ENCODE assay signal across 8 mouse cellular contexts in the genomic region with DNA sequence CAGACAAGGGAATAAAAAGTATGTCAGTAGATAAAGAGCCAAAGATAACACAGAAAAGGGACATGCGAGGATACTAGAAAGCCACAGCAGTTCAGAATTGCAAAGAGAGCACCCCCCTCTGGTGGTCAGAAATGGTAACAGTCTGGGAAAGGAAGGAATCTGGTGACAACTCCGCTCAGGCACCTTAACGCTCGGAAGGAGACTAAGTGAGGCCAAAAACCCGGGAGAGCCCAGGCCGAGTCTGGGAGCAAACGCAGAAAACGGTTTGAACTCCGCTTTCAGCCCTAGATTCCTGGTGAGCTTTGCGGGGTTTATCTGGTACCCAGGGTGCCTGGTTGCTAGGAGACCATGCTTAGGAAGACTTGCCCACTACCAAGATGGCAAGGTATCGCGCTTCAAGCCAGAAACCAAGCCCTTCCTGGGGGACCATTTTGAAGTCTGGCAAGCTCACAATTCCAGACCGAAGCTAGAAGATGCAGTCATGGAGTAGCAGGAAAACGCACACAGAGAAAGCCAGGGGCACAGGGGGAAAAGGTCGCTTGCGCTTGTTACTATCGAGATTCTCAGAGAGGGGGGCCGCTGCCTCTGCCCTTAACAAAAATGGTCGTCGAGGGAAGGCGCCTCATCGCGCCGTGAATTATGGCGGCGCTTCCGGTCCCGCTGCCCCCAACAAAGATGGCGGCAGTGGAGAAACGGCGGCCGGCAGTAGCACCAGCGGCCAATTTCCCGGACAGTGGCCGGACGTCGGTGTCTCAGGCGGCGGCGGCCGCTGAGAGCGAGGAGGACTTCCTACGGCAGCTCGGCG. TPM values are rescaled to one million over a fixed set of nuclear protein-coding genes. Genes with fewer than 3 reads are reported as not detected.
DNase-seq lines count a peak whose midpoint lies in the region; ATAC-seq and TF ChIP-seq lines count a peak whose summit lies in the region.

A gene (plus strand): TSS at position 599 of the 805 bp plus-strand sequence.

- peak within 1 kb of the TSS; percentile 97 for H3K4me3 ChIP-seq in embryonic facial prominence, embryonic 13.5 days
- peak within 1 kb of the TSS; percentile 82 for H3K4me3 ChIP-seq in heart, adult 2 months
- peak within 1 kb of the TSS; percentile 93 for H3K4me3 ChIP-seq in limb, embryonic 13.5 days
- peak within 1 kb of the TSS; percentile 90 for H3K4me3 ChIP-seq in midbrain, embryonic 16.5 days (ENCODE audit: low read depth, low read length)

- intact Hi-C loops in heart, adult 2 months (cut with DNase I) = loop anchor here (1.0 to 10.0 kb wide), 3 partner anchors 12 to 914 kb away; a partner anchor contains a TSS

- peaks cover 13% of the 10 kb centered on the region for H3K4me1 ChIP-seq in embryonic facial prominence, embryonic 13.5 days
- peaks cover 5% of the 10 kb centered on the region; the same call in 1 of the 2 replicates for H3K4me1 ChIP-seq in heart, adult 2 months (ENCODE audit: control insufficient read depth, insufficient read depth, low read length)
- H3K4me1 ChIP-seq in limb, embryonic 13.5 days = peaks cover 19% of the 10 kb centered on the region
- H3K4me1 ChIP-seq in midbrain, embryonic 16.5 days (ENCODE audit: control insufficient read depth, insufficient read depth, low read length) = peaks cover 20% of the 10 kb centered on the region

- under 1% methylated on average over 45 of the region's 45 CpGs for WGBS in embryonic facial prominence, embryonic 13.5 days
- WGBS in heart, adult 2 months = under 1% methylated on average over 45 of the region's 45 CpGs
- under 1% methylated on average over 45 of the region's 45 CpGs for WGBS in limb, embryonic 13.5 days
- under 1% methylated on average over 45 of the region's 45 CpGs for WGBS in midbrain, embryonic 16.5 days

- 0 out of 2 replicates have a peak, but pooled peaks have one; percentile 18 for TF ChIP-seq EP300 in heart, adult 2 months (IDR thresholded peaks at IDR 0.05; ENCODE audit: insufficient read depth, low read depth, low read length)

- no peak for TF ChIP-seq POLR2A in heart, adult 2 months (IDR thresholded peaks at IDR 0.05; ENCODE audit: insufficient read depth, low read depth, low read length)

- peak within 1 kb of the TSS; percentile 96 for H3K4me2 ChIP-seq in embryonic facial prominence, embryonic 13.5 days
- H3K4me2 ChIP-seq in limb, embryonic 13.5 days (replicated peaks) = peak within 1 kb of the TSS; percentile 97
- peak within 1 kb of the TSS; percentile 97 for H3K4me2 ChIP-seq in midbrain, embryonic 16.5 days (ENCODE audit: low read length)

- H3K9me3 ChIP-seq in embryonic facial prominence, embryonic 13.5 days = no peaks in the 10 kb centered on the region
- H3K9me3 ChIP-seq in limb, embryonic 13.5 days = no peaks in the 10 kb centered on the region
- H3K9me3 ChIP-seq in midbrain, embryonic 16.5 days (replicated peaks; ENCODE audit: control insufficient read depth, low read length, poor library complexity, severe bottlenecking) = no peaks in the 10 kb centered on the region

- peak; percentile 90 for DNase-seq in 3134 (ENCODE audit: extremely low read depth, insufficient read length, low spot score)
- DNase-seq in adrenal gland, postnatal 36 days = peak; percentile 89 to 91
- peak; percentile 93 for DNase-seq in heart, adult 2 months
- DNase-seq in kidney, adult 8-10 months = peak; percentile 90
- peak; percentile 87 to 89 for DNase-seq in spleen, postnatal 10 days (ENCODE audit: low spot score in 2 of 2)

- H3K79me2 ChIP-seq in heart, adult 2 months (replicated peaks; ENCODE audit: control insufficient read depth, insufficient read depth, low read length) = no peaks in the 10 kb centered on the region

- H3K27ac ChIP-seq in embryonic facial prominence, embryonic 13.5 days = peak within 1 kb of the TSS; percentile 93
- H3K27ac ChIP-seq in heart, adult 2 months = peak within 1 kb of the TSS; percentile 92
- peak within 1 kb of the TSS; percentile 94 for H3K27ac ChIP-seq in limb, embryonic 13.5 days
- H3K27ac ChIP-seq in midbrain, embryonic 16.5 days (ENCODE audit: low read length) = peak within 1 kb of the TSS; percentile 99

- no peaks in the 10 kb centered on the region; the same call in 1 of the 2 replicates for H3K27me3 ChIP-seq in embryonic facial prominence, embryonic 13.5 days
- no peaks in the 10 kb centered on the region for H3K27me3 ChIP-seq in heart, adult 2 months (ENCODE audit: control insufficient read depth, insufficient read depth, low read length)
- no peaks in the 10 kb centered on the region for H3K27me3 ChIP-seq in limb, embryonic 13.5 days
- no peaks in the 10 kb centered on the region for H3K27me3 ChIP-seq in midbrain, embryonic 16.5 days (ENCODE audit: control insufficient read depth, insufficient read depth, low read depth, low read length)

- peaks cover 18% of the 10 kb centered on the region for H3K36me3 ChIP-seq in embryonic facial prominence, embryonic 13.5 days
- no peaks in the 10 kb centered on the region for H3K36me3 ChIP-seq in heart, adult 2 months (ENCODE audit: control insufficient read depth, insufficient read depth, low read length)
- peaks cover 21% of the 10 kb centered on the region for H3K36me3 ChIP-seq in limb, embryonic 13.5 days
- H3K36me3 ChIP-seq in midbrain, embryonic 16.5 days (ENCODE audit: control insufficient read depth, insufficient read depth, low read length) = peaks cover 3% of the 10 kb centered on the region; the same call in 1 of the 2 replicates

- peak within 1 kb of the TSS; percentile 88 for H3K9ac ChIP-seq in embryonic facial prominence, embryonic 13.5 days
- H3K9ac ChIP-seq in heart, adult 2 months (ENCODE audit: low read depth, low read length) = peak within 1 kb of the TSS; percentile 78
- peak within 1 kb of the TSS; percentile 91 for H3K9ac ChIP-seq in limb, embryonic 13.5 days
- peak within 1 kb of the TSS; percentile 93 for H3K9ac ChIP-seq in midbrain, embryonic 16.5 days (ENCODE audit: low read depth, low read length)

- ATAC-seq in embryonic facial prominence, embryonic 13.5 days (ENCODE audit: insufficient number of reproducible peaks, insufficient read depth, low FRiP score, low TSS enrichment, low read depth) = peak; percentile 65; the same call in 1 of the 2 replicates
- peak; percentile 86 for ATAC-seq in limb, embryonic 13.5 days (ENCODE audit: low FRiP score, low read depth)
- peak; percentile 88 for ATAC-seq in midbrain, embryonic 16.5 days

- TF ChIP-seq CTCF in heart, adult 2 months (IDR thresholded peaks at IDR 0.05) = no peak; the same call in 1 of the 2 replicates

RNA-seq across cellular contexts. Expression of the gene that starts here (rescaled TPM):
- 10 to 100 TPM; 31.6 to 39.0 TPM for total RNA-seq in adrenal gland, postnatal 36 days (2021)
- polyA plus RNA-seq in embryonic facial prominence, embryonic 13.5 days (2015; fragmentation: Nextera tagmentation; extraction: Ambion mirVana) = 58.1 and 62.1 TPM in 2 replicates
- total RNA-seq in heart, adult 2 months (2021) = 10 to 100 TPM; 16.5 to 18.8 TPM
- polyA plus RNA-seq in heart, adult 2 months (2012; rRNA removed) = 18.0 and 28.1 TPM in 2 replicates
- polyA plus RNA-seq in limb, embryonic 13.5 days (2015; fragmentation: Nextera tagmentation; extraction: Ambion mirVana) = 62.0 and 65.9 TPM in 2 replicates
- 96.1 and 107 TPM in 2 replicates for polyA plus RNA-seq in midbrain, embryonic 16.5 days (2015; fragmentation: Nextera tagmentation; extraction: Ambion mirVana)

Comparison
In these comparisons a context has a peak if more than half of its experiments do, and no peak if none do; other contexts are left out.
1. Peak in every context shown above with its lines: DNase-seq, ATAC-seq, H3K4me3 ChIP-seq and H3K27ac ChIP-seq.